Mouse (Mus musculus) liver, adult 2 months (tissue): ENCODE data around the gene Pgp. TPM values are rescaled to one million over a fixed set of nuclear protein-coding genes. Genes with fewer than 3 reads are reported as not detected.

ENCODE experiments used
- DNase-seq: peaks from one replicate; pipeline ENCODE4 v3.0.0-alpha.2; 2011; ENCODE audit warnings: low read depth, low spot score; ENCODE audit errors: extremely low read depth
- H3K27ac ChIP-seq: fragments of 200-500 bp; replicated peaks from 2 replicates; pipeline ENCODE4 v1.5.1; 2012; ENCODE audit warnings: low read depth, mild to moderate bottlenecking, control low read depth, inconsistent platforms, low read length; ENCODE audit not compliant: insufficient read depth
- H3K27me3 ChIP-seq: fragments of 200-500 bp; 2 replicates; pipeline ENCODE4 v1.6.1; 2012; ENCODE audit warnings: mild to moderate bottlenecking, moderate library complexity, low read length, inconsistent platforms; ENCODE audit not compliant: control insufficient read depth, insufficient read depth
- H3K36me3 ChIP-seq: fragments of 200-500 bp; 2 replicates; pipeline ENCODE4 v1.6.1; 2012; ENCODE audit warnings: low read length, inconsistent platforms; ENCODE audit not compliant: control insufficient read depth, insufficient read depth
- H3K4me1 ChIP-seq: fragments of 200-500 bp; 2 replicates; pipeline ENCODE4 v1.6.1; 2011; ENCODE audit warnings: low read length; ENCODE audit not compliant: control insufficient read depth, insufficient read depth
- H3K4me3 ChIP-seq: fragments of 200-500 bp; 2 replicates; pipeline ENCODE4 v1.5.1; 2011; ENCODE audit warnings: low read depth, mild to moderate bottlenecking, control low read depth, low read length, moderate library complexity; ENCODE audit not compliant: insufficient read depth
- H3K79me2 ChIP-seq: fragments of 200-500 bp; 2 replicates; pipeline ENCODE4 v1.6.1; 2012; ENCODE audit warnings: inconsistent platforms, mild to moderate bottlenecking, low read length, moderate library complexity; ENCODE audit not compliant: control insufficient read depth, insufficient read depth
- H3K9ac ChIP-seq: fragments of 200-500 bp; 2 replicates; pipeline ENCODE4 v1.6.1; 2012; ENCODE audit warnings: low read depth, mild to moderate bottlenecking, control low read depth, inconsistent platforms, low read length
- CTCF ChIP-seq: fragments of 200-500 bp; IDR thresholded peaks from 2 replicates; pipeline ENCODE4 v1.5.1; 2011; ENCODE audit warnings: low read depth, low read length, control low read depth
- POLR2A ChIP-seq: fragments of 200-500 bp; IDR thresholded peaks from 2 replicates; pipeline ENCODE4 v1.6.1; 2011; ENCODE audit warnings: low read length, control low read depth; ENCODE audit not compliant: insufficient read depth; ENCODE audit errors: extremely low read depth
- WGBS: fragments of 180-500 bp; shearing (Covaris S2); methylation state at CpG from one replicate; pipeline ENCODE4 v1.1.7; 2018; 5-methylcytosine and 5-hydroxymethylcytosine counted together
- polyA plus RNA-seq: library from polyadenylated mRNA; depleted of rRNA; stranded (reverse); fragments of >200 nt; gene quantifications from 2 replicates; pipeline ENCODE4 v1.2.3, GENCODE M21; 2012
- total RNA-seq: library from RNA; depleted of rRNA; stranded (reverse); fragments of >200 nt; gene quantifications from 2 replicates; pipeline ENCODE4 v1.2.3, GENCODE M21; 2014

Gene Pgp
- total and polyA plus RNA-seq, 2 experiments, result 9.2 to 25.8 TPM

- TF ChIP-seq POLR2A (no peak), CTCF (no peak)
- peak; percentile 70 for DNase-seq
- Histone ChIP-seq H3K4me3 (peak overlapping the region; percentile 69), H3K79me2 (peaks cover 17% of the 10 kb centered on the region; the same call in 1 of the 2 replicates), H3K9ac (peak overlapping the region; percentile 93), H3K27me3 (no peaks in the 10 kb centered on the region), H3K36me3 (peaks cover 23% of the 10 kb centered on the region), H3K4me1 (peaks cover 6% of the 10 kb centered on the region), H3K27ac (peak overlapping the region; percentile 85)
- WGBS, result 0% methylated on average over 8 of the region's 8 CpGs
Measured at GRCm38 (mm10) chr17:24427170-24427557, 43.0 kb upstream of the Pgp start.

GRCm38 (mm10) chr17:24429201-24429983 lies 40.8 kb upstream of the Pgp start:
- DNase-seq, result peak; percentile 89
- peak overlapping the region; percentile 90 for H3K27ac ChIP-seq
- peaks cover 19% of the 10 kb centered on the region; the same call in 1 of the 2 replicates for H3K36me3 ChIP-seq
- WGBS, result 38% methylated on average over 14 of the region's 14 CpGs
- peaks cover 6% of the 10 kb centered on the region for H3K4me1 ChIP-seq
- no peak overlapping the region; the same call in 1 of the 2 replicates for H3K4me3 ChIP-seq
- peaks cover 17% of the 10 kb centered on the region; the same call in 1 of the 2 replicates for H3K79me2 ChIP-seq
- TF ChIP-seq POLR2A (no peak), CTCF (no peak)
- H3K9ac ChIP-seq, result peak overlapping the region; percentile 19
- no peaks in the 10 kb centered on the region for H3K27me3 ChIP-seq

GRCm38 (mm10) chr17:24437016-24437415 lies 33.2 kb upstream of the Pgp start:
- Histone ChIP-seq H3K4me1 (no peaks in the 10 kb centered on the region), H3K79me2 (no peaks in the 10 kb centered on the region; the same call in 1 of the 2 replicates), H3K27me3 (no peaks in the 10 kb centered on the region), H3K9ac (no peak overlapping the region), H3K36me3 (peaks cover 57% of the 10 kb centered on the region), H3K27ac (no peak overlapping the region), H3K4me3 (no peak overlapping the region)
- WGBS, result 72% methylated on average over 5 of the region's 5 CpGs
- TF ChIP-seq POLR2A (no peak), CTCF (peak; percentile 48)
- no peak for DNase-seq

GRCm38 (mm10) chr17:24440377-24440776 lies 29.8 kb upstream of the Pgp start:
- TF ChIP-seq POLR2A (no peak), CTCF (no peak)
- no peak overlapping the region for H3K27ac ChIP-seq
- DNase-seq, result no peak
- no peaks in the 10 kb centered on the region for H3K27me3 ChIP-seq
- H3K79me2 ChIP-seq, result no peaks in the 10 kb centered on the region
- H3K36me3 ChIP-seq, result peaks cover 37% of the 10 kb centered on the region
- no peak overlapping the region for H3K9ac ChIP-seq
- H3K4me3 ChIP-seq, result no peak overlapping the region
- WGBS, result 93% methylated on average over 8 of the region's 8 CpGs
- no peaks in the 10 kb centered on the region for H3K4me1 ChIP-seq

GRCm38 (mm10) chr17:24441148-24441547 lies 29.0 kb upstream of the Pgp start:
- WGBS, result 51% methylated on average over 2 of the region's 2 CpGs
- DNase-seq, result no peak
- H3K9ac ChIP-seq, result no peak overlapping the region
- TF ChIP-seq POLR2A (no peak), CTCF (peak; percentile 47)
- H3K4me3 ChIP-seq, result no peak overlapping the region
- peaks cover 33% of the 10 kb centered on the region for H3K36me3 ChIP-seq
- no peaks in the 10 kb centered on the region for H3K4me1 ChIP-seq
- no peaks in the 10 kb centered on the region for H3K27me3 ChIP-seq
- no peaks in the 10 kb centered on the region for H3K79me2 ChIP-seq
- no peak overlapping the region for H3K27ac ChIP-seq

GRCm38 (mm10) chr17:24442107-24442506 lies 28.1 kb upstream of the Pgp start:
- Histone ChIP-seq H3K4me3 (no peak overlapping the region), H3K27ac (no peak overlapping the region), H3K79me2 (no peaks in the 10 kb centered on the region), H3K36me3 (peaks cover 29% of the 10 kb centered on the region), H3K4me1 (no peaks in the 10 kb centered on the region), H3K27me3 (no peaks in the 10 kb centered on the region), H3K9ac (no peak overlapping the region)
- TF ChIP-seq CTCF (no peak), POLR2A (no peak)
- 88% methylated on average over 14 of the region's 14 CpGs for WGBS
- DNase-seq, result no peak
